Comparison of ENCODE assay signal across 28 mouse cellular contexts in genomic region chr13:35620756-35621155, GRCm38 (mm10).
"Had no signal": no experiment of that assay in that cellular context is flagged by ENCODE, and none has a peak within 500 bp of the region (broad histone marks: within the 10 kb centered on the region; RNA-seq: fewer than 3 reads in every experiment).

No protein-coding gene starts in this region.

- ATAC-seq: forebrain, embryonic 13.5 days; forebrain, embryonic 14.5 days; forebrain, embryonic 15.5 days; forebrain, embryonic 16.5 days; forebrain, postnatal 0 days had no signal

- H3K4me1 ChIP-seq: embryonic facial prominence, embryonic 10.5 days; embryonic facial prominence, embryonic 12.5 days; embryonic facial prominence, embryonic 13.5 days; embryonic facial prominence, embryonic 15.5 days; forebrain, embryonic 10.5 days; forebrain, embryonic 12.5 days; forebrain, embryonic 13.5 days; forebrain, embryonic 15.5 days had no signal

- H3K9ac ChIP-seq: embryonic facial prominence, embryonic 12.5 days; embryonic facial prominence, embryonic 13.5 days; embryonic facial prominence, embryonic 15.5 days; forebrain, embryonic 12.5 days; forebrain, embryonic 13.5 days; forebrain, embryonic 15.5 days; forebrain, postnatal 0 days had no signal

- H3K4me2 ChIP-seq: embryonic facial prominence, embryonic 12.5 days; embryonic facial prominence, embryonic 13.5 days; embryonic facial prominence, embryonic 15.5 days; forebrain, embryonic 12.5 days; forebrain, embryonic 13.5 days; forebrain, embryonic 15.5 days had no signal

- DNase-seq: cerebellum, adult 8-10 months; cerebellum, adult 9-10 months; cerebellum, adult 9-11 months; cerebellum, postnatal 10 days; cerebellum, postnatal 14 days; cerebellum, postnatal 25 days; cerebellum, postnatal 36 days; embryo, embryonic 11 days; forebrain, postnatal 0 days; gastrocnemius, adult 2 months; gastrocnemius, postnatal 10 days; gastrocnemius, postnatal 14 days; gastrocnemius, postnatal 25 days; gastrocnemius, postnatal 36 days; heart, adult 11 months; heart, adult 18-20 months; heart, adult 2 months had no signal

- H3K9me3 ChIP-seq: embryonic facial prominence, embryonic 10.5 days; embryonic facial prominence, embryonic 12.5 days; embryonic facial prominence, embryonic 13.5 days; embryonic facial prominence, embryonic 15.5 days; forebrain, embryonic 10.5 days; forebrain, embryonic 12.5 days; forebrain, embryonic 13.5 days; forebrain, embryonic 15.5 days had no signal

- H3K36me3 ChIP-seq: embryonic facial prominence, embryonic 10.5 days; embryonic facial prominence, embryonic 12.5 days; embryonic facial prominence, embryonic 13.5 days; embryonic facial prominence, embryonic 15.5 days; forebrain, embryonic 10.5 days; forebrain, embryonic 12.5 days; forebrain, embryonic 15.5 days had no signal

- H3K4me3 ChIP-seq: embryonic facial prominence, embryonic 10.5 days; embryonic facial prominence, embryonic 12.5 days; embryonic facial prominence, embryonic 13.5 days; embryonic facial prominence, embryonic 15.5 days; erythroblast, embryonic 14.5 days; forebrain, embryonic 10.5 days; forebrain, embryonic 12.5 days; forebrain, embryonic 13.5 days; forebrain, embryonic 15.5 days; gastrocnemius, adult 2 months; heart, adult 2 months had no signal

- H3K27me3 ChIP-seq: embryonic facial prominence, embryonic 12.5 days; embryonic facial prominence, embryonic 13.5 days; embryonic facial prominence, embryonic 15.5 days; forebrain, embryonic 12.5 days; forebrain, embryonic 13.5 days; forebrain, embryonic 15.5 days had no signal

- H3K27ac ChIP-seq: embryonic facial prominence, embryonic 10.5 days; embryonic facial prominence, embryonic 12.5 days; embryonic facial prominence, embryonic 13.5 days; embryonic facial prominence, embryonic 15.5 days; forebrain, embryonic 10.5 days; forebrain, embryonic 12.5 days; forebrain, embryonic 13.5 days; forebrain, embryonic 15.5 days; gastrocnemius, adult 2 months; heart, adult 2 months had no signal
